Mouse (Mus musculus) liver, adult 2 months (tissue): ENCODE measurements around the gene St5. TPM values are rescaled to one million over a fixed set of nuclear protein-coding genes. Genes with fewer than 3 reads are reported as not detected.

Experiments
- DNase-seq: peaks from one replicate; pipeline ENCODE4 v3.0.0-alpha.2; 2011; ENCODE audit warnings: low read depth, low spot score; ENCODE audit errors: extremely low read depth
- H3K27ac ChIP-seq: fragments of 200-500 bp; replicated peaks from 2 replicates; pipeline ENCODE4 v1.5.1; 2012; ENCODE audit warnings: low read depth, mild to moderate bottlenecking, control low read depth, inconsistent platforms, low read length; ENCODE audit not compliant: insufficient read depth
- H3K27me3 ChIP-seq: fragments of 200-500 bp; 2 replicates; pipeline ENCODE4 v1.6.1; 2012; ENCODE audit warnings: mild to moderate bottlenecking, moderate library complexity, low read length, inconsistent platforms; ENCODE audit not compliant: control insufficient read depth, insufficient read depth
- H3K36me3 ChIP-seq: fragments of 200-500 bp; 2 replicates; pipeline ENCODE4 v1.6.1; 2012; ENCODE audit warnings: low read length, inconsistent platforms; ENCODE audit not compliant: control insufficient read depth, insufficient read depth
- H3K4me1 ChIP-seq: fragments of 200-500 bp; 2 replicates; pipeline ENCODE4 v1.6.1; 2011; ENCODE audit warnings: low read length; ENCODE audit not compliant: control insufficient read depth, insufficient read depth
- H3K4me3 ChIP-seq: fragments of 200-500 bp; 2 replicates; pipeline ENCODE4 v1.5.1; 2011; ENCODE audit warnings: low read depth, mild to moderate bottlenecking, control low read depth, low read length, moderate library complexity; ENCODE audit not compliant: insufficient read depth
- H3K79me2 ChIP-seq: fragments of 200-500 bp; 2 replicates; pipeline ENCODE4 v1.6.1; 2012; ENCODE audit warnings: inconsistent platforms, mild to moderate bottlenecking, low read length, moderate library complexity; ENCODE audit not compliant: control insufficient read depth, insufficient read depth
- H3K9ac ChIP-seq: fragments of 200-500 bp; 2 replicates; pipeline ENCODE4 v1.6.1; 2012; ENCODE audit warnings: low read depth, mild to moderate bottlenecking, control low read depth, inconsistent platforms, low read length
- CTCF ChIP-seq: fragments of 200-500 bp; IDR thresholded peaks from 2 replicates; pipeline ENCODE4 v1.5.1; 2011; ENCODE audit warnings: low read depth, low read length, control low read depth
- POLR2A ChIP-seq: fragments of 200-500 bp; IDR thresholded peaks from 2 replicates; pipeline ENCODE4 v1.6.1; 2011; ENCODE audit warnings: low read length, control low read depth; ENCODE audit not compliant: insufficient read depth; ENCODE audit errors: extremely low read depth
- WGBS: fragments of 180-500 bp; shearing (Covaris S2); methylation state at CpG from one replicate; pipeline ENCODE4 v1.1.7; 2018; 5-methylcytosine and 5-hydroxymethylcytosine counted together
- polyA plus RNA-seq: library from polyadenylated mRNA; depleted of rRNA; stranded (reverse); fragments of >200 nt; gene quantifications from 2 replicates; pipeline ENCODE4 v1.2.3, GENCODE M21; 2012
- total RNA-seq: library from RNA; depleted of rRNA; stranded (reverse); fragments of >200 nt; gene quantifications from 2 replicates; pipeline ENCODE4 v1.2.3, GENCODE M21; 2014

The St5 gene
- total and polyA plus RNA-seq, 2 experiments: 8.3 to 36.4 TPM

DNA sequence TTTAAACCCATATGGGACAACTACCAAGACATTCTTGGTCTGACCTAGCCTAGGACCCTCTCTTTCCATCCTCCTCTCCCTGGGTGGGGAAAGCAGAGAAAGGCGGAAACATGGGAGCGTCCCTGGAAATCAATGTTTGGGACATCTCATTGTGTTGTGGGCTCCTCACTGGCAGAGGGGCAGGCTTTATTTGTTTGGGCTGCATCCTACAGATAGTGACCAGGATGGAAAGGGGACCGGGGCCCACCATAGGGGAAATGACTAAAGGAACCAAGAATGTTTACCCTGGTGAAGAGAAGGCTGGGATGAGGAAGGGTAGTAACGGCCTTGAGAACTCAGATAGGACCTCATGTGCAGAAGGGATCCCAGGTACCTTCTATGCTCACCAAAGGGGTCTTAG, 122.9 kb downstream of the St5 start:
- no peak for DNase-seq
- WGBS: 80% methylated on average over 4 of the region's 4 CpGs
- no peak for TF ChIP-seq POLR2A
- TF ChIP-seq CTCF: no peak
- peaks cover 37% of the 10 kb centered on the region; the same call in 1 of the 2 replicates for H3K79me2 ChIP-seq
- no peak overlapping the region for H3K4me3 ChIP-seq
- H3K9ac ChIP-seq: no peak overlapping the region
- no peak overlapping the region for H3K27ac ChIP-seq
- no peaks in the 10 kb centered on the region for H3K36me3 ChIP-seq
- H3K27me3 ChIP-seq: no peaks in the 10 kb centered on the region
- peaks cover 16% of the 10 kb centered on the region for H3K4me1 ChIP-seq

DNA sequence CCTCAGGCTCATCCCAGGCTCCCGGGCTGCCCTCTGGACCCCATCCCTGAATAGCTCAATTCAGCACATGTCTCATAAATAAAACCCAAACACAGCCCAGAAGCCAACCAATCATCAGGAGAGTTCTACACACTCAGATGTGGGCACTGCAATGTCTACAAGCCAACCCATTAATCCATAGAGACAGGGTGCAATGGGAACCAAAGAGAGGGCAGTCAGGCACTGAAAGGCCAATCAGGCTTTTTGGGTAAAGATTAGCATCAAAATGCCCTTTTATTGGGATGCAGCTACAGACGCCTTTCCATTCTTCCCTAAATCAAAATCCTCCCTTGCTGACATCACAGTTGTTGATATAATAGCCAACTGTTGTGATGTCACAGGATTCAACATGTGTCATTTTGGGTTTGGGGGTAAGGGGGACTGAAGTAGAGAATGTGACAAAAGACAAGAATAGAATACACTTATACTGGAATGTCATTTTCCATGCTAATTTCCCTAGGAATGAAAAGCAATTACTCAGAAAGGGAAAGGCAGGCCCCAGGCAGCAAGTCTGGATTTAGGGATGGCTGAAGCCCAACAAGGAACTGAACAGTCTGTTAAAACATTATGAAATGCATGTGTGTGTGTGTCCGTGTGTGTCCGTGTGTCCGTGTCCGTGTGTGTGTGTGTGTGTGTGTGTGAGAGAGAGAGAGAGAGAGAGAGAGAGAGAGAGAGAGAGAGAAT, 123.7 kb downstream of the St5 start:
- H3K27ac ChIP-seq: no peak overlapping the region
- no peaks in the 10 kb centered on the region for H3K36me3 ChIP-seq
- H3K4me3 ChIP-seq: no peak overlapping the region
- no peaks in the 10 kb centered on the region for H3K27me3 ChIP-seq
- peaks cover 16% of the 10 kb centered on the region for H3K4me1 ChIP-seq
- H3K79me2 ChIP-seq: peaks cover 42% of the 10 kb centered on the region; the same call in 1 of the 2 replicates
- 67% methylated on average over 6 of the region's 6 CpGs for WGBS
- H3K9ac ChIP-seq: no peak overlapping the region
- TF ChIP-seq CTCF (no peak), POLR2A (no peak)
- no peak for DNase-seq

GRCm38 (mm10) chr7:109578880-109579584, 124.4 kb downstream of the St5 start:
- Histone ChIP-seq H3K4me1 (peaks cover 16% of the 10 kb centered on the region), H3K79me2 (peaks cover 36% of the 10 kb centered on the region; the same call in 1 of the 2 replicates), H3K9ac (no peak overlapping the region), H3K4me3 (no peak overlapping the region), H3K27ac (no peak overlapping the region), H3K36me3 (peaks cover under 1% of the 10 kb centered on the region; the same call in 1 of the 2 replicates), H3K27me3 (no peaks in the 10 kb centered on the region)
- 64% methylated on average over 2 of the region's 2 CpGs for WGBS
- DNase-seq: no peak
- no peak for TF ChIP-seq CTCF
- no peak for TF ChIP-seq POLR2A

GRCm38 (mm10) chr7:109576321-109577314, 126.8 kb downstream of the St5 start:
- H3K4me3 ChIP-seq: no peak overlapping the region
- WGBS: 54% methylated on average over 11 of the region's 11 CpGs
- peaks cover 2% of the 10 kb centered on the region; the same call in 1 of the 2 replicates for H3K36me3 ChIP-seq
- peak; percentile 66 for DNase-seq
- H3K4me1 ChIP-seq: peaks cover 16% of the 10 kb centered on the region
- H3K79me2 ChIP-seq: peaks cover 22% of the 10 kb centered on the region; the same call in 1 of the 2 replicates
- no peaks in the 10 kb centered on the region for H3K27me3 ChIP-seq
- H3K27ac ChIP-seq: peak overlapping the region; percentile 37
- TF ChIP-seq POLR2A (no peak), CTCF (no peak)
- H3K9ac ChIP-seq: no peak overlapping the region

GRCm38 (mm10) chr7:109574166-109574565, 129.2 kb downstream of the St5 start:
- no peak for TF ChIP-seq POLR2A
- TF ChIP-seq CTCF: no peak
- H3K4me3 ChIP-seq: no peak overlapping the region
- no peaks in the 10 kb centered on the region for H3K27me3 ChIP-seq
- no peak for DNase-seq
- WGBS: 95% methylated on average over 7 of the region's 7 CpGs
- H3K4me1 ChIP-seq: peaks cover 12% of the 10 kb centered on the region
- H3K27ac ChIP-seq: no peak overlapping the region
- no peak overlapping the region for H3K9ac ChIP-seq
- peaks cover 18% of the 10 kb centered on the region; the same call in 1 of the 2 replicates for H3K79me2 ChIP-seq
- H3K36me3 ChIP-seq: peaks cover 2% of the 10 kb centered on the region; the same call in 1 of the 2 replicates
